Mouse (Mus musculus) ovary, postnatal 14 days (tissue): ENCODE measurements around the gene BC052040.

Experiments used
- DNase-seq: peaks from one replicate; pipeline ENCODE4 v3.0.0; 2022; ENCODE audit warnings: low spot score

Gene BC052040

DNA sequence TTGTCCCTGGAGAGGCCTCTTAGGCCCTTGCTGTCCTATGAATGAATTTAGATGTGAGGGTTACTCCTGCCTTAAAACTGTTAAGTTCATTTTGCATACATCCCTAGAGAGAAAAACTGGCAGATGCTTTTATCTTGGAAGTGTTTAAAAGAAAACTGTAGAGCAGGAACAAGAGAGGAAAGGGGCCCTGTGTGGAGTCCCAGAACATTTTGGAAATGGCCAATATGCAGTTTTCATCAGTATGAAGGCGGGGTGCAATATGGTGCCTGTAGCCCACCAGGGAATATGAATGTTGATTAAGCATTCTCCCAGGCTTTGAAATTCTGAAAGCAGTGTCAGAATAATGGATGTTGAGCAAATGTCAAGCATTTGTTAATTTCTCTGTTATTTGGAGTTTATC lies 19.8 kb downstream of the BC052040 start:
- no peak for DNase-seq

DNA sequence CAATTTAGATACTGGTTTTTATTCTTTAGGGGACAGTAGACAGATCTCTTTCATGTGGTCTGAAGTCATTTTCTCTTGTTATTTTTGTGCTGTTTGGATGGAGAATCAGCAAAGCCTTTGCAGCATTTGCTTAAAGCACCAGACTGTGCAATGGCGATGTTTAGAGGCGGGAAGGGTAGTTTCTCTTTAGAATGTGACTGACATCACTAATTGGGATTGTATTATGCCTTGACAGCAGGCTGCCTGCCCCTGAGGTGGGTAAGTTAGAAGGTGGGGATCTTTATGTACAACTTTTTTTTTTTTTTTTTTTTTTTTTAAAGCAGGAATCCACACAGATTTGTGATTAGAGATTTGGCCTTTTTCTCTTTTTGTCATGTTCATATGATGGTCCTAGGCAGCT lies 20.6 kb downstream of the BC052040 start:
- no peak for DNase-seq

DNA sequence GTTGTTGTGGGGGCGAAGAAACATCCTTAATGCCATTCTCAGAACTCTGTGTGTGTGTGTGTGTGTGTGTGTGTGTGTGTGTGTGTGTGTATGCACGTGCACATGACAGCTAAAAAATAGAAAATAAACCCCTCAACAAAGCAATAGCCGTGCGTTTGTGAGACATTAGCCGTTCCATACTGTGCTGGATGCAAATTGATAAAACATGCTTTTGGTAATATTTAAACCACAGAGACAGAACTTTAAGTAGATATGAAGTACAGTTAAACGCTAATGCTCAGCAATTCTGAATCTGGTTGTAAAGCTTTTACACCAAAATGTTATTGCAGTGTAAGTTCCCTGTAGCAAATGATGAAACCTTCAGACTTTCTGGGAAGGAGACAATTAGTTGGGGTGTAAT lies 22.6 kb downstream of the BC052040 start:
- no peak for DNase-seq

DNA sequence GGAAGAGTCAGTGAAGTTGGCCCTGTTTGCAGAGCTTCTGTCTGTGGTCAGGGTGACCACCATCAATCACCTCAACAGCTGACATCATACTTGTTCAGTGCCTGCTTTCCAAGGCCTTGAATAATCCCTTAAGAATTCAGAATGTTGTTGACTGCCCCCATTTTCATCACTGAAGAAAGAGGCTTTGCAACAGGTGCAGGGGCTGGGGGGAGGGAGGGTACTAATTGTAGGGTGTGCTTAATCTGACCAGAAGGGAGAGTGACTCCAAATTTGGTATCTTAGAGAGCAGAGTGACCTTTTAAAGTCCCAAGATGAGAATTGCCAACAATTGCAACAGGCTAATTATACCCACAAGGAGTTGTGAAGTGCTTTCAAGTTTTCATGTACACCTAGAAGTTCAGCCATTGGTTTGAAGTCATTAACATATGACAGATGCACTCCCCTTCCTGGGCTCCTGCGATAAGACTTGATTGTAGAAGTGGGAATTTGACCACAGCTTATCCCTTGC lies 24.4 kb downstream of the BC052040 start:
- DNase-seq: no peak

DNA sequence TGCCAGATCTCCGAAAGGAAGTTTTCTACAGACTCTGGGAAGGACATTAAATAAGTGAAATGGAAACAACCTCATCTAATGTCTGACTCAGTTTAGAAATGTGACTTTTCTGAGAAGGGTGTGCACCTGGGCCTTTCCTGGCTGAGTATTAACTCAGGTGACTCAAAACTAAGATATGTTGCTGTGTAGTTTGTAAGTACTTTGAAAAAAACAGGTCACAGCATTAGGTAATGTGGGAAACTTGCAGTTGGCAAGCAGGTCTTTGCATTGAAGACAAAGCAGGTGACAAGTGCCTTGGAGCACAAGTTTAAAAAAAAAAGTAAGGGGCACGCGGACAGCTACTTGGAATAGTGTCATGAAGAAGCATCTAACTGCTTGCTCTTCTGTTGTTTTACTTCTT lies 27.5 kb downstream of the BC052040 start:
- DNase-seq: no peak

DNA sequence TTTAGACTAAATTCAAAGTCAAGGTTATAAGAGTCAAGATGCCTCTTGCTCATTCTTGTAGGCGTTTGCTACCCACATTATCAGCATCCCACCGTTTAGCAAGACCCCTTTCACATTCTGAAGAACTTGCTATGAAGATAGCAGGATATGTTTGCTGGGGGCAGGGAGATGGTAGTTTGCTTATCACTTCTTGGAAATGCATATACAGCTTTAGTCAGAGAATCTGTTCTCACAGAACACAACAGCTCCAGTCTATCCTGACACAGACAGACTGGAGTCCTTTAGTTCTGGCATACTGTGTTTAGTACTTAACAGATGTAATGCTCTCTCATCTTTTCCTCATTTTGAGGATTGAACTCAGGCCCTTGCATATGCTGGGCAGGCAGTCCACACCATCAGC lies 28.6 kb downstream of the BC052040 start:
- no peak for DNase-seq

DNA sequence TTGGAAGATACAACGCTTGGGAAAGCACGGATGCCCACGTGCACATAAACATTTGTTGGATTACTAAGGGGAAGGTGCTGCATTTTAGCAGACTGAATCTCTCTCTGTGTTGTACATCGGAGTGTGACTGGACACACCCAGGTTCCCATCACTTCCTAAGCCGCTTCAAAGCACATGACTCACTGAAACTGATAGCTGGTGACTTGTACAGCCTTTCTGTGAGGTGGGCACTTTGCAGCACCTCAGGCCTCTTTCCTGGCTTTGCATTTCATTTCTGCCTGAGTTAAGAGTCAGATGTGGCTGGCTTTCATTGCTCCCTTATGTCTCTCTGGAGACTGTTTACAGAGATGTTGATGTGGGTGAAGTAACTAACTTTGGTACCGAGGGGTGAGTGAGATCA lies 29.0 kb downstream of the BC052040 start:
- no peak for DNase-seq

DNA sequence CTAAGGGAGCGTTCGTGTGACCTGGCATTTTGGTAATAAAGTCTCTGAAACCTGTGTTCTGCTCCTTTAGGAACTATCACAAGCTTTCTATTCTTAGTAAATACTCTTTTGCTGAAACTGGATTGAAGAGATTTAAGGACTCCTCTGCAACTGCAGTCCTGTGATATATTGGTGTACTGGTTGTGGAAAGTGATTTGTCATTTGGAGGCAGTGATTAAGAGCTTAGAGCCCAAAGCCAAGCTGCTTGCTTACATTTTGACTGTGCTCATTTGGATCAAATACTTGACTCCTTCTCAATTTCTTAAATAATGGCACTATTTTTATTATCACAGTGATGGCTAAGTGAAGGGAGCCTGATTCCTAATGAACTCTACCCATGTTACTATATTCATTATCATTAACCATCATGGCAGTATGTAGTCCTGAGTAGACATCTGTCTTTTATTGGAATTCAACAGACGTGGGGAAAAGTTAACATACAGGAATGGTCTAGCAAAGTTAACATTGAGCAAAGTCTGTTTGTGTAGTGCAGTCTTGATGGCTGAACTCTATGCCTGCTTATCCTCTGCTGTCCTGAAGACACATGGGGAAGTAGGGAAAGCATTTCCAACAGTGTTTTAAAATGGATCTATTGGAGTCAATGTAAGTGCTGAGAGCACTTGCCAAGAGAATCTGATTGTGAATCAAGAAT lies 32.5 kb downstream of the BC052040 start:
- DNase-seq: no peak

DNA sequence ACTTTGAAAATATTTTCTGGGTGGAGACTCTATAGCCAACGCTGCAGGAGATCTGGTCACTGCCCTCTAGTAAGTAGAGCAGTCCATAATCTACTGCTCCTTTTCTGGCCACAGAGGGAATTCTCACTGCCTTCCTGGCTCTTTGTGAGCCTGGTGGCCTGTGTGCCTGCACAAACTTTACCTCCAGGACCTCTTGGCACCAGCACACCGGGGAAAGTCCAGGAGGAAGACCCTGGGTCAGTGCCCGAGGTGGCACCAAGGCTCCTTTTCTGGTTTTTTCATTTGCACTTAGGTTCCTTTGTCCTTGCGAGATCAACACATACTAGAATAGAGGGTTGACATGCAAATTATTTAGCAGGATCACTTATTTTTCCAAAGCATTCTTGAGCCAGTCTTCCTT lies 47.0 kb downstream of the BC052040 start:
- no peak for DNase-seq

DNA sequence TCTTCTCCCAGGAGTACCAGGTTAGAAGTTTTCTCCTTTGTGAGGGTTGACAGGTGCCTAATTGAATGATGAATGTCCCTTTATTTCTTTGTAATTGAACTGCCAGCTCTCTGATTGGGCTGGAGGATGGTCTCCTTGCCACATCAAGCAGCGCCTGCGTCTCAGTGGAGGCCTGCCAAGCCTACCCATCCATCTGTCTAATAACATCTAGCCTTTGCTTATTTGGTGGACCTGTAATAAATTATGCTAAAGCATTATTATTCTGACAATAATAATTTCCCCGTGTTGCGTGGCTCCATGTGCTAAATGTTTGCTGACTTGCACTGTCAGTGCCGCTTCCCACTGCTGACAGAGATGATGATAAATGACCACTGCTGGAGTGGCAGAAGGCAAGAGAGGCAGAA lies 49.5 kb downstream of the BC052040 start:
- DNase-seq: no peak

DNA sequence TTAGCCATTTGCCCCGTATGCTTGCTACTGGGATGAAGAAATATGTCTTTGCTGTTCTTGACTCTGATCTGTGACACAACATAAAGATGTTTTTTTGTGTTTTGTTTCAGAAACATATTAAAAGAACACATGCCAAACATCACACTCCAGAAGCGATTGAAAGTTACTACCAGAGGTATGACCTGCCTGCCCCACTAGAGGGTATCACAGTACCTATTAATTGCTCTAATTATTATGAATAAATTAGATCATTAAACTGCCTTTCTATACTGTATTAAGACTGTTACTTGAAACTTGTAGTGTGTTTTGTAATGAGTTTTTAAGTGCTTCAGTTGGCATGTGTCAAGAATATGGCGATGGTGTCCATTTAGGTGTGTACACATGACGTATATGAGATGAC lies 50.3 kb downstream of the BC052040 start:
- no peak for DNase-seq

DNA sequence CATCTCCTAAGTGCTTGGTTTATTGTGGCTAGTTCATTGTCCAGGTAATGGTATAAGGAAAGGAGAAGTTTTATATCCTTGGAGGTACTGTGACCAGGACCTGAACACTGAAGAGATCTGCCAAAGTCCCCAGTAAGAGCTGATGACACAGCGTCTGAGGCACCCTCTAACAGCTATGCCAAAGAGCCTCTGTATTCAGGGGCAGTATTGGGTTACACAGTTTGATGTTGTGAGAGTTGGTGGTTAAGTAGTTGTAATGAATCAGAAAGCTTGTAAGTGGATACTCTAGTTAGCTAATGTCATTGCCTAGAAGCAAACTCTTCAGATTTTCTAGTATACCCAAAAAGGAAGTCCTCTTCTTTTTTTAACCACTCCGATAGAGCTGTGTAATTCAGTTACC lies 68.7 kb downstream of the BC052040 start:
- DNase-seq: no peak

DNA sequence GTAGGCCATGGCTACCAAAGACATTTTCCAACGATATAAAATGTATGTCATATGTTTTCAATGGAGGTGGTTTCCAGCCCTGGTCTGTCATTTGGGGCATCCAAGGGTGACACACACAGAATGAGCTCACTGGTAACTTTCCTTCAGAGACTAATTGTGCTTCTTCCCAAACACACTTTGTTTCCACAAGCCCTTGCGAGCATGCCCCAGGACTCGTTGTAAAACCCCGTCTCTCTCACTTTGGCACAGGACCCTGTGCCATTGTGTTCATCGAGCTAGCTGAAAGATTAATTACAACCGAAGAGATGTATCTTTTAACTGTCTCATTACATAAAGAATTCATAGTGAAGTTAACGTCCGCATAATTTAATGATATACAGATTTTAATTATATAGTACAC lies 78.2 kb downstream of the BC052040 start:
- DNase-seq: no peak

DNA sequence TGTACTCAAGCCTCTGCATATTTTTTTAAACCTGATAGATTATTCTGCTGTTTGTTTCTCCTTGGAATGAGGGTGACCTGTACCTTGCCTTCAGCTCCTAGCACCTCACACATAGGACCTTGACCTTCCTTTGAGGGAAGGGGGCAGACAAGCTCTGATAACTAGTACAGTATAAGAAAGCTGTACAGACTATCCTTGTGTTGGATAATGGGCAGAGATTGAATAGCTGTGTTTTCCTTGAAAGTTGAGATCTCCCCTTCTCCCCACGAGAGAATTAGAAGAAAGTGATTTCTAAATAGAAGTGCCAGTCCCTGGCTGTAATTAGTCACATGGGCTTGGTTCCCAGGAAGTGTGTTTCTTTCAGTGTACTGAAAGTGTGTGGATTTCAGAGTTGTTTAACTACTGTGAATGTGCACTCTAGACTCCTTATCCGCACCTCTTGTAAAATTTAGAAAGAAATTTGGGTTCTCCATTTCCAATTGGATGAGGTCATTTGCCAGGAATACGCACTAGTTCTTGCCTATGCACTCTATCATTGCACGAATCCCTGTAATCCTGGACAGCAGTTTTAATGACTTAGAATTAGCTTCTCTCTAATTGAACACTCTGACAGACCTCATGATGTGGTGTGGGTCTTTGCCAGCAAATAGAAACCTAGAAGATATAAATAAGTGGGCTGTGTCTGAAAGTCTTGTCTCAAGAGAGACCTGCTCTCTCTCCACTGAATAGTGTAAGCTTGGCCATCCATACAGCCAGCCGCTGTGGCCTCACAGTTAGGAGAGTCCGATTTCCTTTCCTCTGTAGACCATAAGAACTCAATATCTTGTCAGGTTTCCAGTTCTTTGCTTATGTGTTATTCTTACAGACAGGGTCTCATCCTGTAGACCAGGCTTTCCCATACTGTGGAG lies 79.0 kb downstream of the BC052040 start:
- DNase-seq: no peak

DNA sequence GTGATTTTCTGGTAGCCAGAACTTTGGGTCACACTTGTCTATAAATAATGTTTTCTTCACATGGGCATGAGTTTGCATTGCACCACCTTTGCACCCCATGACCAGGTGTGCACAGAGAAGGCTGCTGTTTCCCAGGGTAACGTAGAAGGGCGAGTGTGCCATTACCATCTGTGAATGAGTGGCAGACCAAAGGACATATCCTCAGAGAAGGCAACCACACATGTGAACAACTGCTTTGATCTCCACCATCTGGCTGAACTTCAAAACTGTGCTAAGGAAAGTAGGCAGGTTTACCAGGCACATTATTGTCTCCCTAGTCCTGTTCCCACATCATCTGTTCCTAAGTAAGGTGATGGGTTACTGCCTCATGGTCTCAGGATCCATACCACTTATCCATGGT lies 86.0 kb downstream of the BC052040 start:
- no peak for DNase-seq

DNA sequence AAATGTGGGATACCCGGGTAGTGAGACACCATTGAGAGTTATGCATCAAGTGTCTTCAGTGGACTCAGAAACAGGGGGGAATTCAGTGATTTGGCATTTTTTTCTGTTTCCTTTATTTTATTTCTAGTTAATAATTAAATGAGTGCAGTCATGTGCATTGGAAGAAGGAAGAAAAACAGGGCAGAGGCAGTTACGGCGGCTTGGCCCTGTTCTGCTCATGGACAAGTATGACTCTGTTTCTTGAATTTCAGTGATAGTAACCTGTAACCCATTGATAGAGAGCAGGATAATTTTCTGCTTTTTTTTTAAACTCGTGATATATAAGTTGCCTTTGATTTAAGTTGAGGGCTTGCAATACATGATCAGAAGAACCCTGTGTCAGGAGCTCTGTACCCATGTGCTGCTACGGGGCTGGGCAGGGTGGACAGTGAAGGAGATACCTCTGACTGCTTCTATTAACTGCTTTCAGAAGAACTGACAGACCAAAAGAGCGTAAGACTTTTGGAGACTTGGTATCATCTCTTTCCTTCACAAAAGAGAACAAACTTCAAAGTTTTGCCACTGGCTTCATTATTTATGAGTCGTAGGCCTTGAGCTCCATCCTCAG lies 91.6 kb downstream of the BC052040 start:
- no peak for DNase-seq

DNA sequence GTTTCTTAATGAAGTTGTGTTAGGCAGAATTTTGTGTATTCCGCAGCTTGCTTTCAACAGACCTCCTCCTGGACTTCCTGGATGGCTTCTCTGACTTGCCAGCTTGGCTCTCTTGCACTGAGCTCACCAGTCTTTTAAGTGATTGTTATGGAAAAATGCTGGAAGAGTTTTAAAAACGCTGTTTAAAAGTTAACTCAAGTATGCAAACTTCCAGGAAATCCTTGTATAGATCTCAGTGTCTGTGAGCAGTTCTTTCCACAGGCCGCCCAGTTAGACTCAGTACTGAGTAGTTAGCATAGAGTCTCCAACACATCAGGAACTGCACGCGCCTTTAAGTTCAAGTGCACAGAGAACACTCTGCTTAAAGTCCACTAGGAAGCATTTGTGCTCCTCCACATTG lies 97.3 kb downstream of the BC052040 start:
- no peak for DNase-seq

DNA sequence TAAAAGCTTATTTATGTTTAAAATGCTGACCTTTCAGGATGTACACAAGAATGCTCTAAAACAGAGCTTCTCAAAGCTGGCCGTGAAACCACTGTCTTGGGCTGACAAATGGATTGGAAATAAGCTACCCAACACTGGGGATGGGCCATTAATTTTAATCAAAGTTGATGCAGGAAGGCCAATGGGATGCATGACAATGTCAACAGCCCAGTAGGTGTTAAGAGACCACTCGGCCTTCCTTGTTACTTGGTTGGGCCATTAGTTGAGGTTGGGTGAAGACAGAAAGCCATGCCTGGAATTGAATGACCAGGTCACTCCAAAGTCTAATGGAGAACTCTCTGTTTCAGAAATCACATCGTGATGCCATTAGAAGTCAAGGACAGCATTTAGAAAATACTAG lies 103.7 kb downstream of the BC052040 start:
- DNase-seq: no peak

DNA sequence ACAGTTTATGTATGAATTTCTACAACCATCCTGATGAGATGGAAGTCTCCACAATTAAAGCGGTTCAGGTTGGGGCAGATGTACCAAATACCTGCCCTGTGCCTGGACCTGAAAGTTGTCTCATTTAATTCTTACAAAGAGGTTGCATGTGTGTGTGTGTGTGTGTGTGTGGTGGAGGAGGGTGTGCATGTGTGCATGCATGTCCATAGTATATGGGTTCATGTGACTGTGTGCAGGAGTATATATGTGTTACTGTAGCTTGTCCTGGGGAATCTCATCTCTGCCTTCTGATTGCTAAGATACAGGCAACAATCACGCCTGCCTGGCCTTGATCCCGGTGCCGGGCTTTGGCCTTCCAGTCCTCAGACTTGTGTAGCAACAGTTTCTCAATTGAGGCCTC lies 106.1 kb downstream of the BC052040 start:
- DNase-seq: no peak

DNA sequence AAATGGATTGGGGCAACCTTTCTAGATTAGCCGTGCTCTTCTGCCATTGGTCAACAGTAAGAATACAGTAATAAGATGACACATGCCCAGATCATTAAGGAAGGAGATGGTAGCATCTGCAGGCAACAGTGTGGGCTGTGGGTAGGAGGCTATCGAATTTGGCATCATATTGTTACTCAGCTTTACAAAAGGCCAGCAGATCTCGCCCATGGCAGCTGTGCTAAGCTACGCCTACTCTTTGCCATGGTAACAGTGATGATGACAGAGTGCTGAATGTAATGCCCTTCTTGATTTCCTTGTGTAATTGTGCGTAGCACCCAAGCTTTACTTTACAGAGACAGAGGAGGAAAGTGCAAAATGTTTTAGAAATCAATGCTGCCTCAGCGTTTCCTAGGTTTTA lies 106.8 kb downstream of the BC052040 start:
- no peak for DNase-seq

DNA sequence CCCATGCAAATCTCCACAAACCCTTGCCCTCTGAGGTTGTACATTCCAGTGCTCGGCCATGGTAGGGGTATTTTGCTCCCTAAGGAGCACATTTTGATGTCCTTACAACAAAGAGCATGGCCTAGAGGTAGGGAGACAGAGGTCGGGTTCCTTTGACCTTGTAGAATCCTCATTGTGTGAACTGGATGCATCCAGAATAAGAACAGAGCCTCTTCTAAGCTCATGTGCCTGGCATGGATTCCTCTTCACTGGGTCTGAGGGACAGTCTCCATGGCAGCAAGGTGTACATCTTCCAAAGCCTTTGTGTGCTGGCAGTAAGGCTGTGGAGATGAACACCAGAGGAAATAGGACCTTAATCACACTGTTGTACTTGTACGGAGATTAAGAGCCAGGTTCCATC lies 112.3 kb downstream of the BC052040 start:
- no peak for DNase-seq

DNA sequence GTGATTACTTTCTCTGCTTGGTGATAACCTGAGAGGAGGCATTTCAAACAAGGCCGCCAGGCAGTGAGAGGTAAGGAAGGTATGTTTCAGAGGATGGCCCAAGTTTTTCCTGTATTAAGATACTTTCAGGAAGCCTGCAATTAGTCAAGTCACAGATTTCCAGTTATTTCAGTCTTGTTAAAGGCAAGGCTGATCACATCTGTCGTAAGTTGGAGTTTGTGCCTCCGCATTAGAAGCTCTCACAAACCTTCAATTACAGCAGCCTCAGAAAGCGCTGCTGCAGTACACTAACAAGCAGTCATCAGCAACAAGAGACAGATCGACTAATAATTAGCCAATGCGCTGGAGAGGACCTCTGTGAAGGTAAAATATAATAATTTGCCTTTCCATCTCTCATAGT lies 112.9 kb downstream of the BC052040 start:
- no peak for DNase-seq

DNA sequence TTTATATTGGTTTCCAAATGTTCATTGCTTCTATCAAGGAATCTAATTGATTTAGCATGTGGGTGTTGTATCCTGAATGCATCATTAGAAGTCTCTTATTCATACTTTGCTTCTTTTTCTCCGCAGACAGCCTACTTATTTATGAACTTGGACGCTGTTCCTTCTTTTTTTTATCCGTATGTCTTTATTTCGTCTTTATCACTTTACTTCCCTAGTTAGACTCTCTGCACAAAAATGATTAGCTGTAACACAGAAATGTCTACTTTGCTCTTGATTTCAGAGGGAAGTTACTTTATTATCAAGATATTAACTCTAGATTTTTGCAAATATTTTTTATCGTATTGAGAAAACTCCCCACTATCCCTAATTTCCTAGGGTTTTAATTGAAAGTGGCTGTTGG lies 117.5 kb downstream of the BC052040 start:
- no peak for DNase-seq
